ENCODE assay signal across 2 mouse cellular contexts in genomic region chr17:35994175-35994878, GRCm38 (mm10).
TF ChIP-seq lines count a peak whose summit lies in the region.

No protein-coding gene starts in this region.

TF ChIP-seq in C2C12, 6 proteins besides CTCF, POLR2A, EP300 and RAD21 (continued from another document):
- TF ChIP-seq FOSL1 (IDR thresholded peaks at IDR 0.05; ENCODE audit: insufficient read depth, low read length, poor library complexity, severe bottlenecking) = no peak
- no peak for TF ChIP-seq CEBPB (IDR thresholded peaks at IDR 0.05; ENCODE audit: low read depth)
- TF ChIP-seq USF1 (IDR thresholded peaks at IDR 0.05; ENCODE audit: low read depth) = no peak
TF ChIP-seq in C2C12: peak in this region for 0.

TF ChIP-seq in myocyte, 11 proteins besides CTCF, POLR2A, EP300 and RAD21 (continued from another document):
- TF ChIP-seq TCF12 (IDR thresholded peaks at IDR 0.05; ENCODE audit: insufficient read depth, poor library complexity, severe bottlenecking) (no peak), TCF3 (IDR thresholded peaks at IDR 0.05; ENCODE audit: insufficient read length, low read depth) (no peak), MYOG (IDR thresholded peaks at IDR 0.05; ENCODE audit: control insufficient read depth in 1 of 3, insufficient read depth in 1 of 3, insufficient read length in 2 of 3, low read depth in 2 of 3) (no peak)
